In the genomic region with DNA sequence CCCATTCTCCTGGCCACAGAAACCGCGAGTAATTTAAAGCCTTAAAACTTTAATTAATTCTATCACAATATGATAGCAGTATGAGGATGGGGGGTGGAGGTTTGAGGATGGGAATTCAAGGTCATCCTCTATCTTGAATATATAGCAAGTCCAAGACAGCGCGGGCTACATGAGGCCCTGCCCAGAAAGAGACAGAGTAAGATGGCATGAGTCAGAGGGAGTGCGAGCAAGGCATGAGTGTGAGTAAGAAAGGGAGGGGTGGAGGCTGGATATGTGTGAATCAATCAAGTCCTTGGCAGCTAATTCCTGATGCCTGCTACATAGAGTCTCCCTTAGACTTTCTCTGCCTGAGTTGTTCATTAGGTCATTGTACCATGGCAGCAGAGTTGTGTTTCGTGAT, we compare ENCODE assay signal across 26 mouse cellular contexts.
DNase-seq lines count a peak whose midpoint lies in the region; ATAC-seq lines count a peak whose summit lies in the region.
"Had no signal": no experiment of that assay in that cellular context is flagged by ENCODE, and none has a peak within 500 bp of the region (broad histone marks: within the 10 kb centered on the region; RNA-seq: fewer than 3 reads in every experiment).

No protein-coding gene starts in this region.

- DNase-seq in frontal cortex, postnatal 10 days (ENCODE audit: low spot score in 2 of 2) = no peak
- peak; percentile 14 for DNase-seq in right cerebral cortex, adult 18-20 months
- DNase-seq in right cerebral cortex, postnatal 14 days = no peak
- DNase-seq in adrenal gland, postnatal 25 days = peak; percentile 4
- no peak for DNase-seq in urinary bladder, adult 2 months (ENCODE audit: low spot score)
- DNase-seq in retina, embryonic 14.5 days (ENCODE audit: low spot score) = no peak
- DNase-seq: cerebellum, adult 8-10 months; cerebellum, postnatal 36 days; forebrain, postnatal 0 days; gastrocnemius, postnatal 14 days; heart, postnatal 14 days; kidney, adult 2 months; kidney, postnatal 4 days; layer of hippocampus, adult 9-11 months; liver, embryonic 13.5 days; lung, adult 18-20 months; lung, postnatal 14 days; retina, postnatal 1 day; spleen, adult 18-20 months; thymus, adult 2 months; thymus, postnatal 36 days had no signal

- peak; percentile 68; the same call in 1 of the 2 replicates for ATAC-seq in frontal cortex, adult (ENCODE audit: low TSS enrichment)
- ATAC-seq: forebrain, postnatal 0 days; hindbrain, embryonic 16.5 days; intestine, embryonic 15.5 days; midbrain, embryonic 15.5 days; Patski had no signal

Comparison
In these comparisons a context has a peak if more than half of its experiments do, and no peak if none do; other contexts are left out.
1. DNase-seq: peak in right cerebral cortex, adult 18-20 months (single experiment) and adrenal gland, postnatal 25 days (single experiment); none in frontal cortex, postnatal 10 days (0 of 2), right cerebral cortex, postnatal 14 days (single experiment), urinary bladder, adult 2 months (single experiment) and retina, embryonic 14.5 days (single experiment).